7 mouse cellular contexts compared by ENCODE assay signal in the genomic region with DNA sequence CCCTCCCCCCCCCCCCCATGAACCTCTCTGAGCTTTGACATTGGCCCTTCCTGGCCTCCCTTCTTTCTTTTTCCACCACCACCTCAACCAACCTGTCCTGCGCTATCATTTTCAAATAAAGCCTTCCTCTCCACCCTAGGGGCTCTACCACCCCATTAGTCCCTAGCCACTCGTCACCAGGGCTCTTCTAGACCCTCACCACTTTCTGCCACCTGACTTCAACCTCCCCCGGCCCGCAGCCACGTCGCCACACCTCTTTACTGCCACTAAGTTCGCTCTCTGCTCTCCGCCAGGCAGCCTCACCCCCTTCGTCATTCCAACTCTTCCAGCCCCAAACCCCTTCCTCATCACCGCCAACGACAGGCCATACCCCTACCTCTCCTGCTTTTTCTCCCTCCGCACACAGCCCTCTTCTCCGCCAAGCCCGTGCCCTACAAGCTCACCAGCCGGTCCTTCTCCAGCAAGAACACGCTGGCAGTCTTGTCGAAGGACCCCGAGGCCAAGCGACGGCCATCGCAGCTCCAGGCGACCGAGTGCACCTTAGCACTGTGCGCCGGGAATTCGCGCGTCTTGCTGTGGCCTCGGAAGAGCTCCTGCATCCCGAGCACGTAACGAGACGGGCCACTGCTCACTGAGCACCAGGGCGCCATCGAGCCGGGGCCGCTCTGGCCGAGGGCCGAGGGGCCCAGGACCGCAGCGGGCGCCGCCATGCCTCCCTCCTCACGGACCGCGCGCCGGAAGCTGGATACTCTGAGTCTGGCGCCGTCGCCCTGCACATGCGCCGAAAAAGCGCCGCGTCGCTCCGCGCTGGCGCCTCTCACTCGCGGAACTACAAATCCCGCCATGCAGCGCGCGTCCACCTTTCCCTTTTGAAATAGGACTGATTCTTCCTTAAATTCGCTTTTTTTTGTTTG. TPM values are rescaled to one million over a fixed set of nuclear protein-coding genes. Genes with fewer than 3 reads are reported as not detected.
DNase-seq lines count a peak whose midpoint lies in the region; ATAC-seq and TF ChIP-seq lines count a peak whose summit lies in the region.

TSS of gene Thoc3 (minus strand) at position 752 of the 914 bp plus-strand sequence.

- peak within 1 kb of the TSS; percentile 82 for H3K4me3 ChIP-seq in intestine, postnatal 0 days (ENCODE audit: low read depth, low read length)
- peak within 1 kb of the TSS; percentile 92 for H3K4me3 ChIP-seq in midbrain, embryonic 12.5 days
- peak within 1 kb of the TSS; percentile 92 for H3K4me3 ChIP-seq in small intestine, adult 2 months (ENCODE audit: low read depth, low read length)

- intact Hi-C loops in left cerebral cortex, postnatal 4 days (cut with DNase I): loop anchor here (10.0 kb wide), 1 partner anchor 96 kb away; the partner anchor contains the start of gene 4833439L19Rik

- peaks cover 34% of the 10 kb centered on the region for H3K36me3 ChIP-seq in intestine, postnatal 0 days (ENCODE audit: control insufficient read depth, insufficient read depth)
- peaks cover 42% of the 10 kb centered on the region for H3K36me3 ChIP-seq in midbrain, embryonic 12.5 days
- H3K36me3 ChIP-seq in small intestine, adult 2 months (ENCODE audit: control insufficient read depth, insufficient read depth, low read length): peaks cover 23% of the 10 kb centered on the region

- peak; percentile 94 for ATAC-seq in intestine, postnatal 0 days
- ATAC-seq in midbrain, embryonic 12.5 days (ENCODE audit: low FRiP score, low read depth): peak; percentile 97

- 0 out of 2 replicates have a peak, but pooled peaks have one; percentile 5 for TF ChIP-seq CTCF in intestine, postnatal 0 days (IDR thresholded peaks at IDR 0.05; ENCODE audit: low read depth)
- TF ChIP-seq CTCF in small intestine, adult 2 months (IDR thresholded peaks at IDR 0.05; ENCODE audit: extremely low read depth, insufficient read length, insufficient replicate concordance, low read depth, low read length): no peak

- H3K4me2 ChIP-seq in intestine, postnatal 0 days (replicated peaks; ENCODE audit: low read depth): peak within 1 kb of the TSS; percentile 77
- peak within 1 kb of the TSS; percentile 90 for H3K4me2 ChIP-seq in midbrain, embryonic 12.5 days (replicated peaks)

- DNase-seq in adrenal gland, adult 8-10 months: peak; percentile 87
- DNase-seq in embryo, embryonic 9.5 days (ENCODE audit: extremely low spot score): peak; percentile 88
- peak; percentile 31 for DNase-seq in gonadal fat pad, adult 2 months (ENCODE audit: low read depth)
- peak; percentile 90 for DNase-seq in left cerebral cortex, postnatal 4 days

- H3K27me3 ChIP-seq in intestine, postnatal 0 days (replicated peaks; ENCODE audit: control insufficient read depth, insufficient read depth, low read length): no peaks in the 10 kb centered on the region
- no peaks in the 10 kb centered on the region for H3K27me3 ChIP-seq in midbrain, embryonic 12.5 days
- no peaks in the 10 kb centered on the region for H3K27me3 ChIP-seq in small intestine, adult 2 months (ENCODE audit: control insufficient read depth, insufficient read depth, low read length)

- H3K9me3 ChIP-seq in intestine, postnatal 0 days (ENCODE audit: control insufficient read depth): 0 out of 2 replicates have a peak, but pooled peaks cover 2% of the 10 kb centered on the region
- H3K9me3 ChIP-seq in midbrain, embryonic 12.5 days: 0 out of 2 replicates have a peak, but pooled peaks cover 10% of the 10 kb centered on the region

- H3K9ac ChIP-seq in intestine, postnatal 0 days (ENCODE audit: low read depth, low read length): peak within 1 kb of the TSS; percentile 63
- peak within 1 kb of the TSS; percentile 87 for H3K9ac ChIP-seq in midbrain, embryonic 12.5 days (replicated peaks)

- peak within 1 kb of the TSS; percentile 57; the same call in 1 of the 2 replicates for H3K27ac ChIP-seq in intestine, postnatal 0 days (ENCODE audit: low read depth, low read length)
- H3K27ac ChIP-seq in midbrain, embryonic 12.5 days (replicated peaks): no peak within 1 kb of the TSS; the same call in 1 of the 2 replicates
- no peak within 1 kb of the TSS for H3K27ac ChIP-seq in small intestine, adult 2 months (ENCODE audit: insufficient read depth, low read depth, low read length)

- TF ChIP-seq POLR2A in small intestine, adult 2 months (IDR thresholded peaks at IDR 0.05; ENCODE audit: low read depth, low read length): peak; percentile 47

- no peaks in the 10 kb centered on the region for H3K4me1 ChIP-seq in intestine, postnatal 0 days (replicated peaks; ENCODE audit: control insufficient read depth, insufficient read depth, low read length)
- peaks cover 10% of the 10 kb centered on the region for H3K4me1 ChIP-seq in midbrain, embryonic 12.5 days
- peaks cover 6% of the 10 kb centered on the region; the same call in 1 of the 2 replicates for H3K4me1 ChIP-seq in small intestine, adult 2 months (ENCODE audit: control insufficient read depth, insufficient read depth, insufficient read length, low read length)

- WGBS in intestine, postnatal 0 days: under 1% methylated on average over 65 of the region's 67 CpGs
- WGBS in midbrain, embryonic 12.5 days: under 1% methylated on average over 67 of the region's 67 CpGs
- WGBS in small intestine, adult 2 months: under 1% methylated on average over 67 of the region's 67 CpGs

RNA-seq across cellular contexts. Expression of gene Thoc3, which starts in this region (rescaled TPM):
- total RNA-seq in adrenal gland, adult 8-10 months (2022): 10 to 100 TPM; 44.4 to 51.6 (median 48.7) TPM
- 21.6 and 30.9 TPM in 2 replicates for polyA plus RNA-seq in gonadal fat pad, adult 2 months (2012; rRNA removed)
- 37.8 and 38.5 TPM in 2 replicates for polyA plus RNA-seq in intestine, postnatal 0 days (2015; fragmentation: Nextera tagmentation; extraction: Ambion mirVana)
- 10 to 100 TPM; 43.8 to 45.4 TPM for total RNA-seq in left cerebral cortex, postnatal 4 days (2021)
- 128 and 147 TPM in 2 replicates for polyA plus RNA-seq in midbrain, embryonic 12.5 days (2016; fragmentation: Nextera tagmentation; extraction: Ambion mirVana)
- 23.9 and 29.7 TPM in 2 replicates for polyA plus RNA-seq in small intestine, adult 2 months (2012; rRNA removed)

Comparison
In these comparisons a context has a peak if more than half of its experiments do, and no peak if none do; other contexts are left out.
1. DNase-seq: peak in every context shown above with its lines; median percentile 90 in left cerebral cortex, postnatal 4 days; 88 in embryo, embryonic 9.5 days; 87 in adrenal gland, adult 8-10 months; 31 in gonadal fat pad, adult 2 months.